Comparison of ENCODE assay signal across 28 mouse cellular contexts in the genomic region with DNA sequence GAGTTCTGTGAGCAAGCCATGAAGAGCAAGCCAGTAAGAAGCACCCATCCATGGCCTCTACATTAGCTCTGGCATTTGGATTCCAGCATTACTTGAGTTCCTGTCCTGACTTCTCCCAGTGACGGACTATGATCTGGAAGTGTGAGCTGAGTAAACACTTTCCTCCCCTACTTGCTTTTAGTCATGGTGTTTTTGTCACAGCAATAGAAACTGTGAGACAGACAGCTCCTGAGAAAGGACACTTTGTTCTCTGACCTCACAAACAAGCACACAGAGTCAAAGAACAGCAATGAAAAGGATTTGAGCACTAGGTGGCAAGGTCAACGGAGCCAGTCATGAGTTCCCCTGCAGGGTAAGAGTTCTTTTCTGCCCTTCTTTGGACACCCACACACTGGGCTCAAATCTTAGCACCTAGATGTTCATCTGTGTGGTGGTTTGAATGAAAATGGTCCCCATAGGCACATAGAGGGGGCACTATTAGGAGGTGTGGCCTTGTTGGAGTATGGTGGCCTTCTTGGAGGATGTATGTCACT. TPM values are rescaled to one million over a fixed set of nuclear protein-coding genes. Genes with fewer than 3 reads are reported as not detected.
DNase-seq lines count a peak whose midpoint lies in the region; ATAC-seq and TF ChIP-seq lines count a peak whose summit lies in the region.
"Had no signal": no experiment of that assay in that cellular context is flagged by ENCODE, and none has a peak within 500 bp of the region (broad histone marks: within the 10 kb centered on the region; RNA-seq: fewer than 3 reads in every experiment).

No protein-coding gene starts in this region.

- no peaks in the 10 kb centered on the region for H3K27me3 ChIP-seq in intestine, postnatal 0 days (replicated peaks; ENCODE audit: control insufficient read depth, insufficient read depth, low read length)
- H3K27me3 ChIP-seq in intestine, embryonic 16.5 days (replicated peaks; ENCODE audit: control insufficient read depth, insufficient read depth, low read length) = no peaks in the 10 kb centered on the region; the same call in 1 of the 2 replicates
- no peaks in the 10 kb centered on the region for H3K27me3 ChIP-seq in kidney, postnatal 0 days (ENCODE audit: insufficient read depth, low read length)
- no peaks in the 10 kb centered on the region for H3K27me3 ChIP-seq in liver, postnatal 0 days (ENCODE audit: insufficient read depth, low read length)
- 0 out of 2 replicates have a peak, but pooled peaks cover 12% of the 10 kb centered on the region for H3K27me3 ChIP-seq in liver, embryonic 12.5 days (replicated peaks)
- H3K27me3 ChIP-seq: embryonic facial prominence, embryonic 13.5 days; forebrain, embryonic 15.5 days; heart, embryonic 15.5 days; hindbrain, embryonic 13.5 days had no signal

- H3K4me1 ChIP-seq in intestine, postnatal 0 days (replicated peaks; ENCODE audit: control insufficient read depth, insufficient read depth, low read length) = no peaks in the 10 kb centered on the region
- H3K4me1 ChIP-seq in intestine, embryonic 16.5 days (ENCODE audit: control insufficient read depth, insufficient read depth, low read length) = no peaks in the 10 kb centered on the region
- H3K4me1 ChIP-seq in kidney, postnatal 0 days (replicated peaks; ENCODE audit: insufficient read depth, low read length) = no peaks in the 10 kb centered on the region
- H3K4me1 ChIP-seq in liver, postnatal 0 days (ENCODE audit: insufficient read depth) = no peaks in the 10 kb centered on the region
- no peaks in the 10 kb centered on the region for H3K4me1 ChIP-seq in liver, embryonic 12.5 days
- H3K4me1 ChIP-seq: embryonic facial prominence, embryonic 10.5 days; embryonic facial prominence, embryonic 13.5 days; forebrain, embryonic 12.5 days; forebrain, embryonic 15.5 days; heart, embryonic 12.5 days; heart, embryonic 15.5 days; hindbrain, embryonic 10.5 days; hindbrain, embryonic 13.5 days had no signal

- 65% methylated on average over 2 of the region's 2 CpGs for WGBS in intestine, postnatal 0 days
- WGBS in intestine, embryonic 16.5 days = 83% methylated on average over 2 of the region's 2 CpGs
- 76% methylated on average over 2 of the region's 2 CpGs for WGBS in kidney, postnatal 0 days
- WGBS in liver, postnatal 0 days (ENCODE audit: insufficient replicate concordance) = 68% methylated on average over 2 of the region's 2 CpGs
- 60% methylated on average over 2 of the region's 2 CpGs for WGBS in liver, embryonic 12.5 days (ENCODE audit: insufficient replicate concordance)

- peak; percentile 49 for ATAC-seq in intestine, postnatal 0 days
- ATAC-seq in intestine, embryonic 16.5 days = no peak
- peak; percentile 65; the same call in 1 of the 2 replicates for ATAC-seq in kidney, postnatal 0 days (replicated peaks; ENCODE audit: low FRiP score, low read depth)
- ATAC-seq in liver, postnatal 0 days = peak; percentile 17; the same call in 1 of the 2 replicates
- no peak for ATAC-seq in liver, embryonic 12.5 days
- ATAC-seq: activated CD4-positive, CD25-positive, alpha-beta regulatory T cell, adult 4 months; forebrain, embryonic 15.5 days had no signal

- H3K9ac ChIP-seq in intestine, postnatal 0 days (ENCODE audit: low read depth, low read length) = no peak overlapping the region
- no peak overlapping the region for H3K9ac ChIP-seq in intestine, embryonic 16.5 days (ENCODE audit: low read depth, low read length)
- no peak overlapping the region for H3K9ac ChIP-seq in kidney, postnatal 0 days (ENCODE audit: low read depth, low read length)
- H3K9ac ChIP-seq in liver, postnatal 0 days (replicated peaks) = no peak overlapping the region
- no peak overlapping the region for H3K9ac ChIP-seq in liver, embryonic 12.5 days
- H3K9ac ChIP-seq: embryonic facial prominence, embryonic 13.5 days; forebrain, embryonic 12.5 days; forebrain, embryonic 15.5 days; heart, embryonic 12.5 days; heart, embryonic 15.5 days; hindbrain, embryonic 13.5 days had no signal

- H3K4me3 ChIP-seq in intestine, postnatal 0 days (ENCODE audit: low read depth, low read length) = no peak overlapping the region
- no peak overlapping the region for H3K4me3 ChIP-seq in intestine, embryonic 16.5 days (ENCODE audit: low read length)
- H3K4me3 ChIP-seq in kidney, postnatal 0 days (replicated peaks; ENCODE audit: low read depth, low read length) = no peak overlapping the region
- no peak overlapping the region for H3K4me3 ChIP-seq in liver, postnatal 0 days (ENCODE audit: low read depth, low read length)
- H3K4me3 ChIP-seq in liver, embryonic 12.5 days = no peak overlapping the region
- H3K4me3 ChIP-seq: embryonic facial prominence, embryonic 10.5 days; embryonic facial prominence, embryonic 13.5 days; erythroblast, embryonic 14.5 days; forebrain, embryonic 12.5 days; forebrain, embryonic 15.5 days; heart, embryonic 12.5 days; heart, embryonic 15.5 days; hindbrain, embryonic 10.5 days; hindbrain, embryonic 13.5 days had no signal

- H3K27ac ChIP-seq in intestine, postnatal 0 days (ENCODE audit: low read depth, low read length) = peak overlapping the region; percentile 42; the same call in 1 of the 2 replicates
- H3K27ac ChIP-seq in intestine, embryonic 16.5 days (ENCODE audit: low read length) = no peak overlapping the region
- no peak overlapping the region for H3K27ac ChIP-seq in kidney, postnatal 0 days
- no peak overlapping the region for H3K27ac ChIP-seq in liver, postnatal 0 days (ENCODE audit: low read depth)
- no peak overlapping the region for H3K27ac ChIP-seq in liver, embryonic 12.5 days
- H3K27ac ChIP-seq: embryonic facial prominence, embryonic 10.5 days; embryonic facial prominence, embryonic 13.5 days; forebrain, embryonic 12.5 days; forebrain, embryonic 15.5 days; heart, embryonic 15.5 days; hindbrain, embryonic 10.5 days; hindbrain, embryonic 13.5 days had no signal

- no peak for TF ChIP-seq EP300 in liver, postnatal 0 days (IDR thresholded peaks at IDR 0.05; ENCODE audit: low read depth)

- TF ChIP-seq CTCF in intestine, postnatal 0 days (IDR thresholded peaks at IDR 0.05; ENCODE audit: low read depth) = no peak
- no peak for TF ChIP-seq CTCF in kidney, postnatal 0 days (IDR thresholded peaks at IDR 0.05; ENCODE audit: low read depth)
- no peak for TF ChIP-seq CTCF in liver, postnatal 0 days (IDR thresholded peaks at IDR 0.05; ENCODE audit: low read depth)

- no peak for DNase-seq in kidney, postnatal 0 days (ENCODE audit: low spot score)
- no peak for DNase-seq in kidney, postnatal 10 days
- no peak for DNase-seq in liver, postnatal 0 days
- DNase-seq: adrenal gland, adult 8-10 months; adrenal gland, postnatal 25 days; cerebellum, adult 11-12 months; cerebellum, adult 8-10 months; cerebellum, postnatal 10 days; cerebellum, postnatal 36 days; embryo, embryonic 11 days; gastrocnemius, postnatal 25 days; heart, adult 18-20 months; heart, postnatal 10 days; heart, postnatal 36 days had no signal

- no peaks in the 10 kb centered on the region for H3K36me3 ChIP-seq in intestine, postnatal 0 days (ENCODE audit: control insufficient read depth, insufficient read depth)
- H3K36me3 ChIP-seq in intestine, embryonic 16.5 days (ENCODE audit: control insufficient read depth, insufficient read depth, low read length) = no peaks in the 10 kb centered on the region
- no peaks in the 10 kb centered on the region for H3K36me3 ChIP-seq in kidney, postnatal 0 days (ENCODE audit: insufficient read depth, low read length)
- no peaks in the 10 kb centered on the region for H3K36me3 ChIP-seq in liver, postnatal 0 days (replicated peaks; ENCODE audit: insufficient read depth, low read length)
- H3K36me3 ChIP-seq in liver, embryonic 12.5 days = no peaks in the 10 kb centered on the region
- H3K36me3 ChIP-seq: embryonic facial prominence, embryonic 10.5 days; embryonic facial prominence, embryonic 13.5 days; forebrain, embryonic 12.5 days; forebrain, embryonic 15.5 days; heart, embryonic 12.5 days; heart, embryonic 15.5 days; hindbrain, embryonic 10.5 days; hindbrain, embryonic 13.5 days had no signal

- no peaks in the 10 kb centered on the region for H3K9me3 ChIP-seq in intestine, postnatal 0 days (ENCODE audit: control insufficient read depth)
- no peaks in the 10 kb centered on the region for H3K9me3 ChIP-seq in intestine, embryonic 16.5 days (ENCODE audit: control insufficient read depth, low read length)
- no peaks in the 10 kb centered on the region for H3K9me3 ChIP-seq in kidney, postnatal 0 days (replicated peaks; ENCODE audit: low read length)
- H3K9me3 ChIP-seq in liver, postnatal 0 days (ENCODE audit: low read length) = no peaks in the 10 kb centered on the region
- no peaks in the 10 kb centered on the region for H3K9me3 ChIP-seq in liver, embryonic 12.5 days (replicated peaks)
- H3K9me3 ChIP-seq: embryonic facial prominence, embryonic 10.5 days; embryonic facial prominence, embryonic 13.5 days; forebrain, embryonic 12.5 days; forebrain, embryonic 15.5 days; heart, embryonic 12.5 days; heart, embryonic 15.5 days; hindbrain, embryonic 10.5 days; hindbrain, embryonic 13.5 days had no signal

- no peak overlapping the region for H3K4me2 ChIP-seq in intestine, postnatal 0 days (replicated peaks; ENCODE audit: low read depth)
- no peak overlapping the region for H3K4me2 ChIP-seq in intestine, embryonic 16.5 days (ENCODE audit: low read depth, low read length)
- no peak overlapping the region for H3K4me2 ChIP-seq in kidney, postnatal 0 days (ENCODE audit: low read length)
- H3K4me2 ChIP-seq in liver, postnatal 0 days (ENCODE audit: low read depth, low read length) = no peak overlapping the region
- H3K4me2 ChIP-seq in liver, embryonic 12.5 days = no peak overlapping the region
- H3K4me2 ChIP-seq: embryonic facial prominence, embryonic 13.5 days; forebrain, embryonic 12.5 days; forebrain, embryonic 15.5 days; heart, embryonic 12.5 days; heart, embryonic 15.5 days; hindbrain, embryonic 13.5 days had no signal

RNA-seq across cellular contexts. Expression of a gene that starts 17.6 kb away (rescaled TPM):
- polyA plus RNA-seq in intestine, postnatal 0 days (2015; fragmentation: Nextera tagmentation; extraction: Ambion mirVana) = 0.04 and 0.20 TPM in 2 replicates
- not detected in 2 replicates for polyA plus RNA-seq in intestine, embryonic 16.5 days (2015; fragmentation: Nextera tagmentation; extraction: Ambion mirVana)
- 75.5 and 76.6 TPM in 2 replicates for polyA plus RNA-seq in kidney, postnatal 0 days (2015; fragmentation: Nextera tagmentation; extraction: Ambion mirVana)
- polyA plus RNA-seq in liver, postnatal 0 days (2015; fragmentation: Nextera tagmentation; extraction: Ambion mirVana) = not detected in 2 replicates
- polyA plus RNA-seq in liver, embryonic 12.5 days (2016; fragmentation: Nextera tagmentation; extraction: Ambion mirVana) = not detected in 2 replicates
- polyA plus RNA-seq: activated CD4-positive, CD25-positive, alpha-beta regulatory T cell, adult 4 months; brain, embryonic 14.5 days; embryonic facial prominence, embryonic 10.5 days; embryonic facial prominence, embryonic 13.5 days; erythroblast, embryonic 14.5 days; forebrain, embryonic 12.5 days; forebrain, embryonic 15.5 days; heart, embryonic 12.5 days; heart, embryonic 15.5 days; hindbrain, embryonic 10.5 days; hindbrain, embryonic 13.5 days had no signal

RNA-seq across cellular contexts. Expression of a gene that starts 33.5 kb away (rescaled TPM):
- 2.4 and 3.0 TPM in 2 replicates for polyA plus RNA-seq in intestine, postnatal 0 days (2015; fragmentation: Nextera tagmentation; extraction: Ambion mirVana)
- 8.0 and 9.8 TPM in 2 replicates for polyA plus RNA-seq in intestine, embryonic 16.5 days (2015; fragmentation: Nextera tagmentation; extraction: Ambion mirVana)
- 2.5 and 2.6 TPM in 2 replicates for polyA plus RNA-seq in kidney, postnatal 0 days (2015; fragmentation: Nextera tagmentation; extraction: Ambion mirVana)
- polyA plus RNA-seq in liver, postnatal 0 days (2015; fragmentation: Nextera tagmentation; extraction: Ambion mirVana) = 0.21 and 0.29 TPM in 2 replicates
- polyA plus RNA-seq in liver, embryonic 12.5 days (2016; fragmentation: Nextera tagmentation; extraction: Ambion mirVana) = 1.3 and 1.4 TPM in 2 replicates
- polyA plus RNA-seq: erythroblast, embryonic 14.5 days had no signal

RNA-seq across cellular contexts. Expression of a gene that starts 44.4 kb away (rescaled TPM):
- polyA plus RNA-seq in intestine, postnatal 0 days (2015; fragmentation: Nextera tagmentation; extraction: Ambion mirVana) = 110 and 119 TPM in 2 replicates
- 24.9 and 40.5 TPM in 2 replicates for polyA plus RNA-seq in intestine, embryonic 16.5 days (2015; fragmentation: Nextera tagmentation; extraction: Ambion mirVana)
- polyA plus RNA-seq in kidney, postnatal 0 days (2015; fragmentation: Nextera tagmentation; extraction: Ambion mirVana) = 5.7 and 5.9 TPM in 2 replicates
- 1.3 and 1.4 TPM in 2 replicates for polyA plus RNA-seq in liver, postnatal 0 days (2015; fragmentation: Nextera tagmentation; extraction: Ambion mirVana)
- polyA plus RNA-seq in liver, embryonic 12.5 days (2016; fragmentation: Nextera tagmentation; extraction: Ambion mirVana) = 0.45 and 0.47 TPM in 2 replicates
- polyA plus RNA-seq: embryonic facial prominence, embryonic 13.5 days; erythroblast, embryonic 14.5 days; heart, embryonic 12.5 days; heart, embryonic 15.5 days had no signal

RNA-seq across cellular contexts. Expression of a gene that starts 56.4 kb away (rescaled TPM):
- polyA plus RNA-seq in intestine, postnatal 0 days (2015; fragmentation: Nextera tagmentation; extraction: Ambion mirVana) = 127 and 132 TPM in 2 replicates
- polyA plus RNA-seq in intestine, embryonic 16.5 days (2015; fragmentation: Nextera tagmentation; extraction: Ambion mirVana) = 81.1 and 149 TPM in 2 replicates
- 123 and 129 TPM in 2 replicates for polyA plus RNA-seq in kidney, postnatal 0 days (2015; fragmentation: Nextera tagmentation; extraction: Ambion mirVana)
- polyA plus RNA-seq in liver, postnatal 0 days (2015; fragmentation: Nextera tagmentation; extraction: Ambion mirVana) = 49.2 and 54.3 TPM in 2 replicates
- 116 and 124 TPM in 2 replicates for polyA plus RNA-seq in liver, embryonic 12.5 days (2016; fragmentation: Nextera tagmentation; extraction: Ambion mirVana)

Comparison
In these comparisons a context has a peak if more than half of its experiments do, and no peak if none do; other contexts are left out.
1. ATAC-seq: peak in intestine, postnatal 0 days (single experiment), kidney, postnatal 0 days (single experiment) and liver, postnatal 0 days (single experiment); none in intestine, embryonic 16.5 days (single experiment) and liver, embryonic 12.5 days (single experiment).
2. RNA of a gene that starts 17.6 kb away (polyA plus RNA-seq): 75.5 to 76.6 TPM in kidney, postnatal 0 days; 0.04 to 0.20 TPM in intestine, postnatal 0 days, not detected in intestine, embryonic 16.5 days, not detected in liver, postnatal 0 days and not detected in liver, embryonic 12.5 days; every median in the first group is over 10 times any median in the second.